Mouse (Mus musculus): ENCODE measurements around the gene Ebi3. TPM values are rescaled to one million over a fixed set of nuclear protein-coding genes. Genes with fewer than 3 reads are reported as not detected.
A peak's percentile ranks its signal among the peaks of the same experiment; 100 is the strongest.

Gene Ebi3
- polyA plus RNA-seq, 1 experiment from 2014 or later: 1.9 TPM

GRCm38 (mm10) chr17:55949400-55949799 is 3.0 kb upstream of the Ebi3 start, which contains the start of gene Zfp119b:
Gene Zfp119b, minus strand, starts transcription at chr17:55949500.
- no peaks in the 10 kb centered on the region for H3K9me3 ChIP-seq
- H3K36me3 ChIP-seq (replicated peaks): no peaks in the 10 kb centered on the region
- no peak within 1 kb of the TSS for H3K4me3 ChIP-seq
- 89% methylated on average over 2 of the region's 2 CpGs for WGBS
- peaks cover 13% of the 10 kb centered on the region for H3K4me1 ChIP-seq
- DNase-seq (ENCODE audit: extremely low spot score, low spot score): no peak
- no peak within 1 kb of the TSS for H3K27ac ChIP-seq
- peaks cover 7% of the 10 kb centered on the region for H3K27me3 ChIP-seq (ENCODE audit: poor library complexity, severe bottlenecking)

GRCm38 (mm10) chr17:55950601-55951000 is 1.8 kb upstream of the Ebi3 start:
- no peak overlapping the region for H3K27ac ChIP-seq
- WGBS: 83% methylated on average over 9 of the region's 9 CpGs

GRCm38 (mm10) chr17:55952041-55952440 is 399 bp upstream of the Ebi3 start:
- DNase-seq (ENCODE audit: extremely low spot score, low spot score): peak; percentile 12
- H3K4me3 ChIP-seq: no peak overlapping the region
- no peak overlapping the region for H3K27ac ChIP-seq
- no peaks in the 10 kb centered on the region for H3K36me3 ChIP-seq (replicated peaks)
- H3K9me3 ChIP-seq: no peaks in the 10 kb centered on the region
- H3K4me1 ChIP-seq: peaks cover 17% of the 10 kb centered on the region
- peaks cover 19% of the 10 kb centered on the region for H3K27me3 ChIP-seq (ENCODE audit: poor library complexity, severe bottlenecking)

More at GRCm38 (mm10) chr17:55950601-55951000, 1.8 kb upstream of the Ebi3 start:
- Histone ChIP-seq H3K9me3 (no peaks in the 10 kb centered on the region), H3K27me3 (ENCODE audit: poor library complexity, severe bottlenecking) (peaks cover 19% of the 10 kb centered on the region), H3K36me3 (replicated peaks) (no peaks in the 10 kb centered on the region), H3K4me3 (no peak overlapping the region), H3K4me1 (peaks cover 7% of the 10 kb centered on the region)
- DNase-seq (ENCODE audit: extremely low spot score, low spot score): peak; percentile 12

GRCm38 (mm10) chr17:55953751-55954150 is 1.3 kb downstream of the Ebi3 start:
- Histone ChIP-seq H3K4me1 (peaks cover 34% of the 10 kb centered on the region), H3K27me3 (ENCODE audit: poor library complexity, severe bottlenecking) (peaks cover 19% of the 10 kb centered on the region), H3K4me3 (no peak overlapping the region), H3K9me3 (no peaks in the 10 kb centered on the region), H3K36me3 (replicated peaks) (no peaks in the 10 kb centered on the region), H3K27ac (no peak overlapping the region)
- peak; percentile 6 for DNase-seq (ENCODE audit: extremely low spot score, low spot score)
- WGBS: 82% methylated on average over 6 of the region's 6 CpGs

GRCm38 (mm10) chr17:55954229-55954628 is 1.8 kb downstream of the Ebi3 start:
- peaks cover 35% of the 10 kb centered on the region for H3K4me1 ChIP-seq
- H3K27me3 ChIP-seq (ENCODE audit: poor library complexity, severe bottlenecking): peaks cover 19% of the 10 kb centered on the region
- no peak overlapping the region for H3K4me3 ChIP-seq
- DNase-seq (ENCODE audit: extremely low spot score, low spot score): peak; percentile 13
- WGBS: 37% methylated on average over 16 of the region's 16 CpGs
- H3K9me3 ChIP-seq: no peaks in the 10 kb centered on the region
- no peak overlapping the region for H3K27ac ChIP-seq
- H3K36me3 ChIP-seq (replicated peaks): no peaks in the 10 kb centered on the region

- WGBS: under 1% methylated on average over 26 of the region's 26 CpGs
- H3K27ac ChIP-seq: peak overlapping the region; percentile 65
- H3K4me1 ChIP-seq: peaks cover 45% of the 10 kb centered on the region
- H3K4me3 ChIP-seq: peak overlapping the region; percentile 62
- peaks cover 19% of the 10 kb centered on the region for H3K27me3 ChIP-seq (ENCODE audit: poor library complexity, severe bottlenecking)
- H3K9me3 ChIP-seq: no peaks in the 10 kb centered on the region
- H3K36me3 ChIP-seq (replicated peaks): peaks cover 5% of the 10 kb centered on the region
- peak; percentile 74 for DNase-seq (ENCODE audit: extremely low spot score, low spot score)
These were observed 3.7 kb downstream of the Ebi3 start for GRCm38 (mm10) chr17:55956129-55956528.

GRCm38 (mm10) chr17:55956591-55956990 is 4.2 kb downstream of the Ebi3 start:
- H3K27ac ChIP-seq: 0 out of 2 replicates have a peak overlapping the region, but pooled peaks have one; percentile 11
- peak overlapping the region; percentile 62 for H3K4me3 ChIP-seq
- DNase-seq (ENCODE audit: extremely low spot score, low spot score): no peak
- H3K9me3 ChIP-seq: no peaks in the 10 kb centered on the region
- H3K4me1 ChIP-seq: peaks cover 45% of the 10 kb centered on the region
- WGBS: 41% methylated on average over 6 of the region's 6 CpGs
- H3K27me3 ChIP-seq (ENCODE audit: poor library complexity, severe bottlenecking): peaks cover 19% of the 10 kb centered on the region
- H3K36me3 ChIP-seq (replicated peaks): peaks cover 9% of the 10 kb centered on the region

GRCm38 (mm10) chr17:55957168-55957567 is 4.7 kb downstream of the Ebi3 start:
- Histone ChIP-seq H3K27ac (peak overlapping the region; percentile 62; the same call in 1 of the 2 replicates), H3K4me1 (peaks cover 45% of the 10 kb centered on the region), H3K4me3 (peak overlapping the region; percentile 19; the same call in 1 of the 2 replicates), H3K9me3 (no peaks in the 10 kb centered on the region), H3K27me3 (ENCODE audit: poor library complexity, severe bottlenecking) (peaks cover 19% of the 10 kb centered on the region), H3K36me3 (replicated peaks) (peaks cover 15% of the 10 kb centered on the region)
- peak; percentile 70 for DNase-seq (ENCODE audit: extremely low spot score, low spot score)
- 18% methylated on average over 9 of the region's 9 CpGs for WGBS

GRCm38 (mm10) chr17:55957726-55958583 is 5.5 kb downstream of the Ebi3 start:
- WGBS: 85% methylated on average over 13 of the region's 13 CpGs
- Histone ChIP-seq H3K27me3 (ENCODE audit: poor library complexity, severe bottlenecking) (peaks cover 16% of the 10 kb centered on the region), H3K27ac (peak overlapping the region; percentile 91), H3K4me1 (peaks cover 45% of the 10 kb centered on the region), H3K36me3 (replicated peaks) (peaks cover 22% of the 10 kb centered on the region), H3K9me3 (no peaks in the 10 kb centered on the region), H3K4me3 (peak overlapping the region; percentile 63)
- DNase-seq (ENCODE audit: extremely low spot score, low spot score): no peak

- H3K27me3 ChIP-seq (ENCODE audit: poor library complexity, severe bottlenecking): peaks cover 16% of the 10 kb centered on the region
- no peak for DNase-seq (ENCODE audit: extremely low spot score, low spot score)
- peaks cover 45% of the 10 kb centered on the region for H3K4me1 ChIP-seq
- peak overlapping the region; percentile 63 for H3K4me3 ChIP-seq
- 25% methylated on average over 2 of the region's 2 CpGs for WGBS
- peak overlapping the region; percentile 91 for H3K27ac ChIP-seq
- H3K36me3 ChIP-seq (replicated peaks): peaks cover 28% of the 10 kb centered on the region
- H3K9me3 ChIP-seq: no peaks in the 10 kb centered on the region
These were observed 6.1 kb downstream of the Ebi3 start for GRCm38 (mm10) chr17:55958584-55958886.

- Histone ChIP-seq H3K27ac (peak within 1 kb of the TSS; percentile 91), H3K4me1 (peaks cover 44% of the 10 kb centered on the region), H3K36me3 (replicated peaks) (peaks cover 33% of the 10 kb centered on the region), H3K9me3 (no peaks in the 10 kb centered on the region), H3K4me3 (peak within 1 kb of the TSS; percentile 63), H3K27me3 (ENCODE audit: poor library complexity, severe bottlenecking) (peaks cover 15% of the 10 kb centered on the region)
- WGBS: under 1% methylated on average over 46 of the region's 46 CpGs
- peak; percentile 93 for DNase-seq (ENCODE audit: extremely low spot score, low spot score)
These were observed 6.7 kb downstream of the Ebi3 start, which contains the start of gene Yju2 for GRCm38 (mm10) chr17:55958918-55959728. Gene Yju2, plus strand, starts transcription at chr17:55959099.

- peak overlapping the region; percentile 91; the same call in 1 of the 2 replicates for H3K27ac ChIP-seq
- peak; percentile 14 for DNase-seq (ENCODE audit: extremely low spot score, low spot score)
- H3K4me1 ChIP-seq: peaks cover 42% of the 10 kb centered on the region
- H3K9me3 ChIP-seq: no peaks in the 10 kb centered on the region
- peaks cover 4% of the 10 kb centered on the region for H3K27me3 ChIP-seq (ENCODE audit: poor library complexity, severe bottlenecking)
- peak overlapping the region; percentile 63 for H3K4me3 ChIP-seq
- WGBS: 79% methylated on average over 10 of the region's 10 CpGs
- peaks cover 44% of the 10 kb centered on the region for H3K36me3 ChIP-seq (replicated peaks)
These were observed 7.7 kb downstream of the Ebi3 start for GRCm38 (mm10) chr17:55959946-55960740.
